Mouse (Mus musculus) G1E (cell line): ENCODE measurements at regions not wholly inside any gene's neighbourhood (a gene's known extent, or its start where the extent isn't known, plus 50 kb on each side); places are given as distances from the start of the nearest gene placed in this dataset.

Experiments used
- CTCF ChIP-seq: IDR thresholded peaks from 2 replicates; pipeline ENCODE4 v1.5.1; 2012; ENCODE audit warnings: low read depth, low read length, inconsistent platforms, mixed read lengths
- POLR2AphosphoS5 ChIP-seq: IDR thresholded peaks from 2 replicates; pipeline ENCODE4 v1.6.1; 2012; ENCODE audit warnings: low read depth, low read length, inconsistent platforms; ENCODE audit not compliant: insufficient replicate concordance
- TAL1 ChIP-seq: conservative IDR thresholded peaks from 2 replicates; pipeline ENCODE4 v1.6.1; 2012; ENCODE audit warnings: low read depth, low read length, inconsistent platforms, mixed read lengths

- TF ChIP-seq CTCF: no peak
- no peak for TF ChIP-seq TAL1
- TF ChIP-seq POLR2AphosphoS5: no peak
Observed at GRCm38 (mm10) chr2:92717706-92718105, 118.2 kb downstream of the Chst1 start.
